Mouse (Mus musculus) left cerebral cortex, adult 18-20 months (tissue): Measurements from ENCODE around the gene Acoxl. TPM values are rescaled to one million over a fixed set of nuclear protein-coding genes. Genes with fewer than 3 reads are reported as not detected.
A peak's percentile ranks its signal among the peaks of the same experiment; 100 is the strongest.

Experiments
- DNase-seq, 2 experiments: peaks; one replicate each; pipeline ENCODE4 v3.0.0; 2021 to 2022; ENCODE audit warnings: low spot score in 2 of 2, mixed read lengths in 1 of 2
- total RNA-seq, 2 experiments: library from RNA; stranded (reverse); gene quantifications; 2 replicates each; pipeline ENCODE4 v1.2.3; 2021

The Acoxl gene
- total RNA-seq, 2 experiments from 2014 or later: not detected

- DNase-seq: no peak
These were observed 276.9 kb downstream of the Acoxl start for GRCm38 (mm10) chr2:128115579-128115978.

- no peak for DNase-seq
These were observed 278.9 kb downstream of the Acoxl start for GRCm38 (mm10) chr2:128117605-128118004.

- DNase-seq: no peak
These were observed 280.3 kb downstream of the Acoxl start for GRCm38 (mm10) chr2:128118971-128119370.

- peak; percentile 66 to 70 for DNase-seq
These were observed 283.8 kb downstream of the Acoxl start for GRCm38 (mm10) chr2:128122491-128122890.

- DNase-seq: peak in 1 of 2 experiments; percentile 21
These were observed 284.5 kb downstream of the Acoxl start for GRCm38 (mm10) chr2:128122891-128123771.

GRCm38 (mm10) chr2:128123921-128124683 lies 285.4 kb downstream of the Acoxl start:
- DNase-seq: peak in 1 of 2 experiments; percentile 26

- DNase-seq: no peak
These were observed 286.0 kb downstream of the Acoxl start for GRCm38 (mm10) chr2:128124693-128125092.

- DNase-seq: peak; percentile 84 to 90
These were observed 287.2 kb downstream of the Acoxl start, which contains the start of gene Bcl2l11 for GRCm38 (mm10) chr2:128125635-128126470. Gene Bcl2l11, plus strand, starts transcription at chr2:128126038.

- peak in 1 of 2 experiments; percentile 8 for DNase-seq
These were observed 287.9 kb downstream of the Acoxl start for GRCm38 (mm10) chr2:128126591-128127051.

GRCm38 (mm10) chr2:128127121-128127671 lies 288.5 kb downstream of the Acoxl start:
- DNase-seq: peak; percentile 73 to 87

GRCm38 (mm10) chr2:128127691-128128292 lies 289.1 kb downstream of the Acoxl start:
- DNase-seq: peak; percentile 44 to 50

- DNase-seq: no peak
These were observed 289.9 kb downstream of the Acoxl start for GRCm38 (mm10) chr2:128128532-128128931.

- DNase-seq: no peak
These were observed 292.8 kb downstream of the Acoxl start for GRCm38 (mm10) chr2:128131503-128131902.

GRCm38 (mm10) chr2:128132635-128133034 lies 294.0 kb downstream of the Acoxl start:
- DNase-seq: no peak

GRCm38 (mm10) chr2:128133865-128134264 lies 295.2 kb downstream of the Acoxl start:
- DNase-seq: no peak

GRCm38 (mm10) chr2:128134474-128134873 lies 295.8 kb downstream of the Acoxl start:
- DNase-seq: no peak

GRCm38 (mm10) chr2:128134948-128135347 lies 296.3 kb downstream of the Acoxl start:
- DNase-seq: no peak

- DNase-seq: no peak
These were observed 298.2 kb downstream of the Acoxl start for GRCm38 (mm10) chr2:128136769-128137433.

- no peak for DNase-seq
These were observed 299.0 kb downstream of the Acoxl start for GRCm38 (mm10) chr2:128137480-128138276.
